Comparison of ENCODE assay signal across 8 mouse cellular contexts in the genomic region with DNA sequence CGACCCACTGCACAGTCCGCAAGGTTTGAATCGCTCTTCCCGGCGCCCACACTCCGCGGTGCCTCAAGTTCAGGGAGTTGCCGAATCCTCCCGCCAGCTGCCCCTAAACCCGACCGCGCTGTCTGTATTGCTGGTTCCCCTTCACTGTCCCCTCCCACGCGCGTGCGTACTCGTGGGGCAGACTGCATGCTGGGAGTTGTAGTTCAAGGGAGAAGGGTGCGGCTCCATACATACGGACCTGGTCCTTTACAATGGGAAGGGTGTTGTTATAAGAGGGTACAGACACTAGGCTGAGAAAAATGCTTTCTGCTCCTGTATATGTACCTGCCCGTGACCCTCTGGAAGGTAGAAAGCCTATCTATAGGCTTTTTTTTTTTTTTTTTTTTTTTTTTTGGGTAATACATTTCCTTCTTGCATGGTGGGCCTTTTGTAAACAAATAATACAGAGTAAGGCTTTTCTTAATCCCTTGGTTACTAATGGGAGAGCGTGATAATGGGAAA. TPM values are rescaled to one million over a fixed set of nuclear protein-coding genes. Genes with fewer than 3 reads are reported as not detected.
DNase-seq lines count a peak whose midpoint lies in the region; ATAC-seq and TF ChIP-seq lines count a peak whose summit lies in the region.

A gene (minus strand): TSS at position 146 of the 501 bp plus-strand sequence.

- DNase-seq in 3T3-L1 (ENCODE audit: low read depth, low spot score), result peak; percentile 94
- DNase-seq in adrenal gland, postnatal 4 days (ENCODE audit: low spot score in 2 of 2), result peak; percentile 82 to 92
- peak; percentile 96 for DNase-seq in embryonic facial prominence, embryonic 14.5 days (ENCODE audit: low spot score)
- DNase-seq in heart, adult 2 months, result peak; percentile 95 to 98
- peak; percentile 94 for DNase-seq in kidney, adult 9 months
- peak; percentile 92 for DNase-seq in limb, embryonic 14.5 days (ENCODE audit: low spot score)
- peak; percentile 95 for DNase-seq in midbrain, postnatal 0 days (ENCODE audit: low spot score)
- peak; percentile 87 to 92 for DNase-seq in spleen, postnatal 14 days (ENCODE audit: low spot score in 2 of 2)

- peaks cover 5% of the 10 kb centered on the region for H3K79me2 ChIP-seq in heart, adult 2 months (replicated peaks; ENCODE audit: control insufficient read depth, insufficient read depth, low read length)

- WGBS in embryonic facial prominence, embryonic 14.5 days, result 3% methylated on average over 20 of the region's 21 CpGs
- whole genome bisulfite sequencing in heart, adult 2 months, result 2% methylated on average over 21 of the region's 21 CpGs
- WGBS in limb, embryonic 14.5 days, result 4% methylated on average over 21 of the region's 21 CpGs
- WGBS in midbrain, postnatal 0 days, result 2% methylated on average over 21 of the region's 21 CpGs

- no peak for TF ChIP-seq CTCF in heart, adult 2 months (IDR thresholded peaks at IDR 0.05)
- TF ChIP-seq CTCF in midbrain, postnatal 0 days (IDR thresholded peaks at IDR 0.05), result no peak

- H3K27ac ChIP-seq in embryonic facial prominence, embryonic 14.5 days (replicated peaks; ENCODE audit: low read depth, low read length), result peak within 1 kb of the TSS; percentile 90
- H3K27ac ChIP-seq in heart, adult 2 months, result peak within 1 kb of the TSS; percentile 99
- H3K27ac ChIP-seq in limb, embryonic 14.5 days (replicated peaks; ENCODE audit: low read depth, low read length), result peak within 1 kb of the TSS; percentile 80
- peak within 1 kb of the TSS; percentile 73 for H3K27ac ChIP-seq in midbrain, postnatal 0 days (ENCODE audit: low read depth, low read length)

- intact Hi-C loops in heart, adult 2 months (cut with DNase I), result loop anchor here (1.0 kb wide), 1 partner anchor 36 kb away; no protein-coding TSS in a partner anchor

- H3K9me3 ChIP-seq in embryonic facial prominence, embryonic 14.5 days (ENCODE audit: control insufficient read depth, low read length), result no peaks in the 10 kb centered on the region
- H3K9me3 ChIP-seq in limb, embryonic 14.5 days (ENCODE audit: control insufficient read depth, low read length), result no peaks in the 10 kb centered on the region
- H3K9me3 ChIP-seq in midbrain, postnatal 0 days (ENCODE audit: low read length), result no peaks in the 10 kb centered on the region

- H3K4me1 ChIP-seq in embryonic facial prominence, embryonic 14.5 days (ENCODE audit: control insufficient read depth, insufficient read depth, low read length), result peaks cover 10% of the 10 kb centered on the region
- peaks cover 15% of the 10 kb centered on the region for H3K4me1 ChIP-seq in heart, adult 2 months (ENCODE audit: control insufficient read depth, insufficient read depth, low read length)
- H3K4me1 ChIP-seq in limb, embryonic 14.5 days (ENCODE audit: control insufficient read depth, insufficient read depth, low read length), result peaks cover 11% of the 10 kb centered on the region
- peaks cover 10% of the 10 kb centered on the region; the same call in 1 of the 2 replicates for H3K4me1 ChIP-seq in midbrain, postnatal 0 days (ENCODE audit: insufficient read depth, low read length)

- H3K27me3 ChIP-seq in embryonic facial prominence, embryonic 14.5 days (replicated peaks; ENCODE audit: control insufficient read depth, insufficient read depth, low read length), result no peaks in the 10 kb centered on the region
- no peaks in the 10 kb centered on the region for H3K27me3 ChIP-seq in heart, adult 2 months (ENCODE audit: control insufficient read depth, insufficient read depth, low read length)
- H3K27me3 ChIP-seq in limb, embryonic 14.5 days (ENCODE audit: control insufficient read depth, insufficient read depth, low read length), result no peaks in the 10 kb centered on the region
- no peaks in the 10 kb centered on the region for H3K27me3 ChIP-seq in midbrain, postnatal 0 days (ENCODE audit: insufficient read depth, low read length)

- peak; percentile 97 for TF ChIP-seq POLR2A in heart, adult 2 months (IDR thresholded peaks at IDR 0.05; ENCODE audit: insufficient read depth, low read depth, low read length)
- peak; percentile 54; the same call in 1 of the 2 replicates for TF ChIP-seq POLR2A in limb, embryonic 14.5 days (IDR thresholded peaks at IDR 0.05; ENCODE audit: borderline replicate concordance, extremely low read depth, insufficient read depth, insufficient read length)

- H3K4me2 ChIP-seq in embryonic facial prominence, embryonic 14.5 days (ENCODE audit: low read depth, low read length), result peak within 1 kb of the TSS; percentile 79
- peak within 1 kb of the TSS; percentile 83 for H3K4me2 ChIP-seq in limb, embryonic 14.5 days (replicated peaks; ENCODE audit: low read depth, low read length, severe bottlenecking)
- peak within 1 kb of the TSS; percentile 83 for H3K4me2 ChIP-seq in midbrain, postnatal 0 days (ENCODE audit: low read depth, low read length, poor library complexity, severe bottlenecking)

- H3K9ac ChIP-seq in embryonic facial prominence, embryonic 14.5 days (ENCODE audit: low read depth, low read length), result peak within 1 kb of the TSS; percentile 82
- peak within 1 kb of the TSS; percentile 90 for H3K9ac ChIP-seq in heart, adult 2 months (ENCODE audit: low read depth, low read length)
- peak within 1 kb of the TSS; percentile 78 for H3K9ac ChIP-seq in limb, embryonic 14.5 days (ENCODE audit: low read depth, low read length, severe bottlenecking)
- peak within 1 kb of the TSS; percentile 80 for H3K9ac ChIP-seq in midbrain, postnatal 0 days (replicated peaks; ENCODE audit: low read length, poor library complexity, severe bottlenecking)

- no peaks in the 10 kb centered on the region for H3K36me3 ChIP-seq in embryonic facial prominence, embryonic 14.5 days (ENCODE audit: control insufficient read depth, insufficient read depth, low read length)
- peaks cover 18% of the 10 kb centered on the region for H3K36me3 ChIP-seq in heart, adult 2 months (ENCODE audit: control insufficient read depth, insufficient read depth, low read length)
- no peaks in the 10 kb centered on the region for H3K36me3 ChIP-seq in limb, embryonic 14.5 days (ENCODE audit: control insufficient read depth, insufficient read depth, low read length)
- H3K36me3 ChIP-seq in midbrain, postnatal 0 days (ENCODE audit: insufficient read depth, low read length), result no peaks in the 10 kb centered on the region

- peak within 1 kb of the TSS; percentile 77 for H3K4me3 ChIP-seq in embryonic facial prominence, embryonic 14.5 days (ENCODE audit: low read depth, low read length)
- H3K4me3 ChIP-seq in heart, adult 2 months, result peak within 1 kb of the TSS; percentile 76
- H3K4me3 ChIP-seq in limb, embryonic 14.5 days (replicated peaks; ENCODE audit: low read length), result peak within 1 kb of the TSS; percentile 82
- H3K4me3 ChIP-seq in midbrain, postnatal 0 days (ENCODE audit: low read depth, low read length), result peak within 1 kb of the TSS; percentile 91

- peak; percentile 53; the same call in 1 of the 2 replicates for TF ChIP-seq EP300 in heart, adult 2 months (IDR thresholded peaks at IDR 0.05; ENCODE audit: insufficient read depth, low read depth, low read length)

- peak; percentile 99 for ATAC-seq in embryonic facial prominence, embryonic 14.5 days (ENCODE audit: low read depth)
- peak; percentile 96 for ATAC-seq in limb, embryonic 14.5 days (ENCODE audit: low FRiP score, low read depth)
- peak; percentile 94 for ATAC-seq in midbrain, postnatal 0 days (ENCODE audit: low FRiP score)

RNA-seq across cellular contexts. Expression of the gene that starts here (rescaled TPM):
- total RNA-seq in adrenal gland, postnatal 4 days (2021), result 10 to 100 TPM; 75.2 to 89.6 TPM
- 124 and 125 TPM in 2 replicates for polyA plus RNA-seq in embryonic facial prominence, embryonic 14.5 days (2014; fragmentation: Nextera tagmentation; extraction: Ambion mirVana)
- 10 to 100 TPM; 50.1 to 63.6 TPM for total RNA-seq in heart, adult 2 months (2021)
- 19.6 and 37.8 TPM in 2 replicates for polyA plus RNA-seq in heart, adult 2 months (2012; rRNA removed)
- 41.4 and 48.8 TPM in 2 replicates for polyA plus RNA-seq in limb, embryonic 14.5 days (2012; rRNA removed)
- polyA plus RNA-seq in limb, embryonic 14.5 days (2014; fragmentation: Nextera tagmentation; extraction: Ambion mirVana), result 120 and 121 TPM in 2 replicates
- 35.8 and 45.4 TPM in 2 replicates for total RNA-seq in midbrain, postnatal 0 days (2014; rRNA removed)
- polyA plus RNA-seq in midbrain, postnatal 0 days (2015; fragmentation: Nextera tagmentation; extraction: Ambion mirVana), result 64.0 and 65.5 TPM in 2 replicates

Comparison
In these comparisons a context has a peak if more than half of its experiments do, and no peak if none do; other contexts are left out.
1. Peak in every context shown above with its lines: DNase-seq, ATAC-seq, H3K4me3 ChIP-seq and H3K27ac ChIP-seq.